Mouse (Mus musculus): ENCODE results near the gene P2ry2.

- no peak for TF ChIP-seq CTCF (IDR thresholded peaks at IDR 0.05; ENCODE audit: borderline replicate concordance, extremely low read depth, insufficient read depth, insufficient read length)
- no peak for TF ChIP-seq POLR2A (IDR thresholded peaks at IDR 0.05; ENCODE audit: borderline replicate concordance, extremely low read depth, insufficient read depth, insufficient read length, poor library complexity, severe bottlenecking)
These were observed 18.1 kb upstream of the P2ry2 start for GRCm38 (mm10) chr7:101030756-101031155.

Measured in brain, embryonic 14.5 days (tissue).